Mouse (Mus musculus): ENCODE measurements around the gene Mapk1ip1l.

DNA sequence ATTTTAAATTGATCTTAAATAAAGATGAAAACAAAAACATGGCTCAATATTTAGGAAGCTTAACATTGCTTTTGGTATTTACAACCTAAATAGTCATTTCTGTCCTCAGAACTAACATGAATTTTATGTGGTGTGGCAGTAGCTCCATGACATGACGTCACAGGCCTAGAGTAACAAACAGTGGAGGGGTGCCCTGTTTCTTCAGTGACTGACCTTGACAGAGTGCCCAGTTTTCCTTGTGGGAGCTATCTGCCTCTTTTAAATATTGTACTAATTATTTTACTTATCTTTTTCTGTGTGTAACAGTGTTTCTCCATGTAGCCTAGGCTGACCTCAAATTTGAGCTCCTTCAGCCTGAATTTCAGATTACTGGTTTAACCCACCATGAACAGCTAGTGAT is 6.3 kb upstream of the Mapk1ip1l start:
- TF ChIP-seq CTCF (IDR thresholded peaks at IDR 0.05; ENCODE audit: low read depth, low read length) (no peak), POLR2A (IDR thresholded peaks at IDR 0.05; ENCODE audit: extremely low read depth, insufficient read depth, low read length) (no peak)
